In the genomic region with DNA sequence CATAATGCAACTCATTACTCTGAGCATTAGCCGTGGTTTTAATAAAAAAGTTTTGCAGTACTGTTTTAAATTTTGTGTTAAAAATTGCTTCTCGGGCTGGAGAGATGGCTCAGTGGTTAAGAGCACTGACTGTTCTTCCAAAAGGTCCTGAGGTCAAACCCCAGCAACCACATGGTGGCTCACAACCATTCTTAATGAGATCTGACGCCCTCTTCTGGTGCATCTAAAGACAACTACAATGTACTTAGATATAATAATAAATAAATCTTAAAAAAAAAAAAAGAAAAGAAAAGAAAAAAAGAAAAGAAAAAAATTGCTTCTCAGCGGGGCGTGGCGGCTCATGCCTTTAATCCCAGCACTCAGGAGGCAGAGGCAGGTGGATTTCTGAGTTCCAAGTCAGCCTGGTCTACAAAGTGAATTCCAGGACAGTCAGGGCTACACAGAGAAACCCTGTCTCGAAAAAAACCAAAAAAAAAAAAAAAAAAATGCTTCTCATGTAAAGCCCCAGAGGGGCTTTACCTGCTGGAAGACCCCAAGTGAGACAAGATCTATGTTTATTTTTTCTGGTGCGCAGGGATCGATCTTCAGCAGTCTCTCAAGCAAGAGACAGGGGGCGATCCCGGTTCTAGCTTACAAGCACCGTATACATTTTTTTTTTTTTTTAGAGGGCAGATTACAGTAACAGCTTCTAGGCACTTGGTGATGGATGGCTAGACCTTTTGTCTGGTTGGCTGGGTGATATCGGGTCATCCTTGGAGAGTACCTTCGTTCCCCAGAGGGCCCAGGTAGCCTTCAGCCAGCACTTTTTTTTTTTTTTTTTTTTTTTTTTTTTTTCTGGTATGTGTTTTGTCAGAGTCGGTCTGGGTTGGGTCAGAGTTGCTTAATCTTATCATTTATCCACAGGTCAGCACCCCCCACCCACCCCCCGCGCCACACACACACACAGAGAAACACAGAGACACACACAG, we compare ENCODE assay signal across 8 mouse cellular contexts. TPM values are rescaled to one million over a fixed set of nuclear protein-coding genes. Genes with fewer than 3 reads are reported as not detected.
A peak's percentile ranks its signal among the peaks of the same experiment; 100 is the strongest.
DNase-seq lines count a peak whose midpoint lies in the region; ATAC-seq and TF ChIP-seq lines count a peak whose summit lies in the region.

No protein-coding gene starts in this region.

- TF ChIP-seq POLR2A in heart, adult 2 months (IDR thresholded peaks at IDR 0.05; ENCODE audit: insufficient read depth, low read depth, low read length) = no peak
- no peak for TF ChIP-seq POLR2A in thymus, adult 2 months (IDR thresholded peaks at IDR 0.05; ENCODE audit: control insufficient read depth, extremely low read depth, insufficient read depth, low read length, poor library complexity)

- H3K79me2 ChIP-seq in heart, adult 2 months (replicated peaks; ENCODE audit: control insufficient read depth, insufficient read depth, low read length) = 0 out of 2 replicates have a peak, but pooled peaks cover 2% of the 10 kb centered on the region

- 24% methylated on average over 17 of the region's 17 CpGs for WGBS in heart, adult 2 months
- 23% methylated on average over 17 of the region's 17 CpGs for WGBS in embryonic facial prominence, embryonic 12.5 days
- WGBS in hindbrain, embryonic 12.5 days = 21% methylated on average over 17 of the region's 17 CpGs
- 25% methylated on average over 17 of the region's 17 CpGs for WGBS in limb, embryonic 13.5 days
- WGBS in midbrain, embryonic 15.5 days = 27% methylated on average over 17 of the region's 17 CpGs
- 23% methylated on average over 17 of the region's 17 CpGs for WGBS in thymus, adult 2 months

- intact Hi-C loops in heart, adult 2 months (cut with DNase I) = loop anchor here (2.0 to 10.0 kb wide), 4 partner anchors 68 to 150 kb away; partner anchors contain the start of genes Gm49318, Pigyl, Zfp653 and Zfp810

- no peaks in the 10 kb centered on the region for H3K36me3 ChIP-seq in heart, adult 2 months (ENCODE audit: control insufficient read depth, insufficient read depth, low read length)
- H3K36me3 ChIP-seq in embryonic facial prominence, embryonic 12.5 days = no peaks in the 10 kb centered on the region
- H3K36me3 ChIP-seq in hindbrain, embryonic 12.5 days = no peaks in the 10 kb centered on the region
- H3K36me3 ChIP-seq in limb, embryonic 13.5 days = no peaks in the 10 kb centered on the region
- no peaks in the 10 kb centered on the region for H3K36me3 ChIP-seq in midbrain, embryonic 15.5 days (replicated peaks)
- H3K36me3 ChIP-seq in thymus, adult 2 months (ENCODE audit: control insufficient read depth, insufficient read depth, low read length) = no peaks in the 10 kb centered on the region

- no peak for DNase-seq in heart, adult 2 months
- DNase-seq in heart, adult 9 months (ENCODE audit: low spot score in 2 of 2) = no peak
- peak; percentile 63 for DNase-seq in thymus, adult 2 months

- no peaks in the 10 kb centered on the region for H3K27me3 ChIP-seq in heart, adult 2 months (ENCODE audit: control insufficient read depth, insufficient read depth, low read length)
- H3K27me3 ChIP-seq in embryonic facial prominence, embryonic 12.5 days = no peaks in the 10 kb centered on the region
- no peaks in the 10 kb centered on the region for H3K27me3 ChIP-seq in hindbrain, embryonic 12.5 days
- no peaks in the 10 kb centered on the region for H3K27me3 ChIP-seq in limb, embryonic 13.5 days
- no peaks in the 10 kb centered on the region for H3K27me3 ChIP-seq in midbrain, embryonic 15.5 days (replicated peaks)
- no peaks in the 10 kb centered on the region for H3K27me3 ChIP-seq in thymus, adult 2 months (ENCODE audit: control insufficient read depth, insufficient read depth, low read length)

- TF ChIP-seq EP300 in heart, adult 2 months (IDR thresholded peaks at IDR 0.05; ENCODE audit: insufficient read depth, low read depth, low read length) = no peak

- peak overlapping the region; percentile 95 for H3K27ac ChIP-seq in heart, adult 2 months
- H3K27ac ChIP-seq in embryonic facial prominence, embryonic 12.5 days = peak overlapping the region; percentile 87; the same call in 1 of the 2 replicates
- peak overlapping the region; percentile 77; the same call in 1 of the 2 replicates for H3K27ac ChIP-seq in hindbrain, embryonic 12.5 days
- no peak overlapping the region; the same call in 1 of the 2 replicates for H3K27ac ChIP-seq in limb, embryonic 13.5 days
- H3K27ac ChIP-seq in midbrain, embryonic 15.5 days = peak overlapping the region; percentile 84
- H3K27ac ChIP-seq in thymus, adult 2 months (ENCODE audit: control insufficient read depth, insufficient read depth, low read length) = peak overlapping the region; percentile 49

- H3K9me3 ChIP-seq in embryonic facial prominence, embryonic 12.5 days = no peaks in the 10 kb centered on the region
- no peaks in the 10 kb centered on the region for H3K9me3 ChIP-seq in hindbrain, embryonic 12.5 days (replicated peaks)
- no peaks in the 10 kb centered on the region for H3K9me3 ChIP-seq in limb, embryonic 13.5 days
- H3K9me3 ChIP-seq in midbrain, embryonic 15.5 days = no peaks in the 10 kb centered on the region

- H3K9ac ChIP-seq in heart, adult 2 months (ENCODE audit: low read depth, low read length) = no peak overlapping the region
- peak overlapping the region; percentile 73 for H3K9ac ChIP-seq in embryonic facial prominence, embryonic 12.5 days
- peak overlapping the region; percentile 67 for H3K9ac ChIP-seq in hindbrain, embryonic 12.5 days
- 0 out of 2 replicates have a peak overlapping the region, but pooled peaks have one; percentile 39 for H3K9ac ChIP-seq in limb, embryonic 13.5 days
- H3K9ac ChIP-seq in midbrain, embryonic 15.5 days = peak overlapping the region; percentile 55; the same call in 1 of the 2 replicates

- ATAC-seq in activated CD4-positive, CD25-positive, alpha-beta regulatory T cell, adult 4 months = peak; percentile 46
- peak; percentile 44; the same call in 1 of the 2 replicates for ATAC-seq in embryonic facial prominence, embryonic 12.5 days (ENCODE audit: insufficient number of reproducible peaks, insufficient read depth, low FRiP score, low TSS enrichment)
- peak; percentile 43 for ATAC-seq in hindbrain, embryonic 12.5 days (ENCODE audit: low FRiP score)
- ATAC-seq in limb, embryonic 13.5 days (ENCODE audit: low FRiP score, low read depth) = peak; percentile 37
- ATAC-seq in midbrain, embryonic 15.5 days (replicated peaks) = peak; percentile 43

- peaks cover 2% of the 10 kb centered on the region for H3K4me1 ChIP-seq in heart, adult 2 months (ENCODE audit: control insufficient read depth, insufficient read depth, low read length)
- H3K4me1 ChIP-seq in embryonic facial prominence, embryonic 12.5 days = no peaks in the 10 kb centered on the region
- H3K4me1 ChIP-seq in hindbrain, embryonic 12.5 days = no peaks in the 10 kb centered on the region
- peaks cover 4% of the 10 kb centered on the region; the same call in 1 of the 2 replicates for H3K4me1 ChIP-seq in limb, embryonic 13.5 days
- H3K4me1 ChIP-seq in midbrain, embryonic 15.5 days = peaks cover 5% of the 10 kb centered on the region
- 0 out of 2 replicates have a peak, but pooled peaks cover 2% of the 10 kb centered on the region for H3K4me1 ChIP-seq in thymus, adult 2 months (replicated peaks; ENCODE audit: control insufficient read depth, insufficient read depth, low read length)

- H3K4me3 ChIP-seq in heart, adult 2 months = peak overlapping the region; percentile 66
- peak overlapping the region; percentile 72 for H3K4me3 ChIP-seq in embryonic facial prominence, embryonic 12.5 days
- peak overlapping the region; percentile 64 for H3K4me3 ChIP-seq in hindbrain, embryonic 12.5 days
- H3K4me3 ChIP-seq in limb, embryonic 13.5 days = peak overlapping the region; percentile 79
- H3K4me3 ChIP-seq in midbrain, embryonic 15.5 days = peak overlapping the region; percentile 63
- H3K4me3 ChIP-seq in thymus, adult 2 months (ENCODE audit: control insufficient read depth, insufficient read depth, low read length) = peak overlapping the region; percentile 62

- peak overlapping the region; percentile 74 for H3K4me2 ChIP-seq in embryonic facial prominence, embryonic 12.5 days (replicated peaks)
- peak overlapping the region; percentile 60 for H3K4me2 ChIP-seq in hindbrain, embryonic 12.5 days (replicated peaks)
- H3K4me2 ChIP-seq in limb, embryonic 13.5 days (replicated peaks) = peak overlapping the region; percentile 77
- H3K4me2 ChIP-seq in midbrain, embryonic 15.5 days = peak overlapping the region; percentile 71

- 0 out of 2 replicates have a peak, but pooled peaks have one; percentile 19 for TF ChIP-seq CTCF in heart, adult 2 months (IDR thresholded peaks at IDR 0.05)
- TF ChIP-seq CTCF in thymus, adult 2 months (IDR thresholded peaks at IDR 0.05; ENCODE audit: borderline replicate concordance, control insufficient read depth, extremely low read depth, insufficient read depth, low read length, poor library complexity) = no peak

RNA-seq across cellular contexts. Expression of gene Zfp809, which starts 0.7 kb away (rescaled TPM):
- 10 to 100 TPM; 33.6 to 34.2 TPM for total RNA-seq in heart, adult 2 months (2021)
- polyA plus RNA-seq in heart, adult 2 months (2012; rRNA removed) = 14.8 and 26.6 TPM in 2 replicates
- 10 to 100 TPM; 42.6 to 43.0 TPM for polyA plus RNA-seq in activated CD4-positive, CD25-positive, alpha-beta regulatory T cell, adult 4 months (2017; shearing (Covaris generic))
- polyA plus RNA-seq in embryonic facial prominence, embryonic 12.5 days (2016; fragmentation: Nextera tagmentation; extraction: Ambion mirVana) = 12.4 and 12.5 TPM in 2 replicates
- 10.5 and 11.5 TPM in 2 replicates for polyA plus RNA-seq in hindbrain, embryonic 12.5 days (2016; fragmentation: Nextera tagmentation; extraction: Ambion mirVana)
- 15.7 and 17.0 TPM in 2 replicates for polyA plus RNA-seq in limb, embryonic 13.5 days (2015; fragmentation: Nextera tagmentation; extraction: Ambion mirVana)
- polyA plus RNA-seq in midbrain, embryonic 15.5 days (2015; fragmentation: Nextera tagmentation; extraction: Ambion mirVana) = 10.3 and 11.4 TPM in 2 replicates
- polyA plus RNA-seq in thymus, adult 2 months (2012; rRNA removed) = 20.8 and 23.0 TPM in 2 replicates

RNA-seq across cellular contexts. Expression of gene Zfp599, which starts 34.9 kb away (rescaled TPM):
- under 1 TPM; 0.34 to 0.39 TPM for total RNA-seq in heart, adult 2 months (2021)
- polyA plus RNA-seq in heart, adult 2 months (2012; rRNA removed) = 0.04 and 0.12 TPM in 2 replicates
- 1 to 10 TPM; 6.3 to 7.1 TPM for polyA plus RNA-seq in activated CD4-positive, CD25-positive, alpha-beta regulatory T cell, adult 4 months (2017; shearing (Covaris generic))
- polyA plus RNA-seq in embryonic facial prominence, embryonic 12.5 days (2016; fragmentation: Nextera tagmentation; extraction: Ambion mirVana) = 7.5 and 7.6 TPM in 2 replicates
- polyA plus RNA-seq in hindbrain, embryonic 12.5 days (2016; fragmentation: Nextera tagmentation; extraction: Ambion mirVana) = 6.5 and 6.9 TPM in 2 replicates
- 9.2 and 9.6 TPM in 2 replicates for polyA plus RNA-seq in limb, embryonic 13.5 days (2015; fragmentation: Nextera tagmentation; extraction: Ambion mirVana)
- polyA plus RNA-seq in midbrain, embryonic 15.5 days (2015; fragmentation: Nextera tagmentation; extraction: Ambion mirVana) = 11.4 and 13.2 TPM in 2 replicates
- polyA plus RNA-seq in thymus, adult 2 months (2012; rRNA removed) = 0.62 and 0.88 TPM in 2 replicates

RNA-seq across cellular contexts. Expression of gene Zfp872, which starts 36.9 kb away (rescaled TPM):
- total RNA-seq in heart, adult 2 months (2021) = under 1 TPM; 0.09 to 0.10 TPM
- polyA plus RNA-seq in heart, adult 2 months (2012; rRNA removed) = not detected in 2 replicates
- under 1 TPM in 1 of 2 experiments, not detected in 1; 0.17 TPM for polyA plus RNA-seq in activated CD4-positive, CD25-positive, alpha-beta regulatory T cell, adult 4 months (2017; shearing (Covaris generic))
- 0.17 and 0.20 TPM in 2 replicates for polyA plus RNA-seq in embryonic facial prominence, embryonic 12.5 days (2016; fragmentation: Nextera tagmentation; extraction: Ambion mirVana)
- 0.26 TPM in 1 of 2 replicates, not detected in the other for polyA plus RNA-seq in hindbrain, embryonic 12.5 days (2016; fragmentation: Nextera tagmentation; extraction: Ambion mirVana)
- 0.06 and 0.11 TPM in 2 replicates for polyA plus RNA-seq in limb, embryonic 13.5 days (2015; fragmentation: Nextera tagmentation; extraction: Ambion mirVana)
- 0.41 and 0.48 TPM in 2 replicates for polyA plus RNA-seq in midbrain, embryonic 15.5 days (2015; fragmentation: Nextera tagmentation; extraction: Ambion mirVana)
- 0.04 and 0.05 TPM in 2 replicates for polyA plus RNA-seq in thymus, adult 2 months (2012; rRNA removed)
